Mouse (Mus musculus) embryonic fibroblast, embryonic 13.5 days (primary cell): ENCODE data around the gene Slc24a4. TPM values are rescaled to one million over a fixed set of nuclear protein-coding genes. Genes with fewer than 3 reads are reported as not detected.

Experiments used
- H3K27ac ChIP-seq: 2 replicates; pipeline ENCODE4 v1.5.1; 2012; ENCODE audit warnings: low read length, control low read depth, inconsistent platforms; ENCODE audit not compliant: insufficient read depth
- H3K4me1 ChIP-seq: 2 replicates; pipeline ENCODE4 v1.6.1; 2011; ENCODE audit warnings: low read length; ENCODE audit not compliant: control insufficient read depth, insufficient read depth
- H3K4me3 ChIP-seq: 2 replicates; pipeline ENCODE4 v1.5.1; 2011; ENCODE audit warnings: mild to moderate bottlenecking, control low read depth, low read length; ENCODE audit not compliant: insufficient read depth
- CTCF ChIP-seq: IDR thresholded peaks from 2 replicates; pipeline ENCODE4 v1.5.1; 2011; ENCODE audit warnings: mild to moderate bottlenecking, control low read depth, low read length, moderate library complexity, borderline replicate concordance; ENCODE audit not compliant: insufficient read depth
- POLR2A ChIP-seq: IDR thresholded peaks from 2 replicates; pipeline ENCODE4 v1.6.1; 2011; ENCODE audit warnings: low read depth, mild to moderate bottlenecking, control low read depth, low read length, moderate library complexity
- polyA plus RNA-seq: library from polyadenylated mRNA; stranded (reverse); fragments of >200 nt; gene quantifications from 2 replicates; pipeline ENCODE4 v1.2.4, GENCODE M21; 2011; ENCODE audit warnings: low read depth; ENCODE audit not compliant: missing spikeins, insufficient read length

Slc24a4 gene
- polyA plus RNA-seq, 1 experiment, result not detected

DNA sequence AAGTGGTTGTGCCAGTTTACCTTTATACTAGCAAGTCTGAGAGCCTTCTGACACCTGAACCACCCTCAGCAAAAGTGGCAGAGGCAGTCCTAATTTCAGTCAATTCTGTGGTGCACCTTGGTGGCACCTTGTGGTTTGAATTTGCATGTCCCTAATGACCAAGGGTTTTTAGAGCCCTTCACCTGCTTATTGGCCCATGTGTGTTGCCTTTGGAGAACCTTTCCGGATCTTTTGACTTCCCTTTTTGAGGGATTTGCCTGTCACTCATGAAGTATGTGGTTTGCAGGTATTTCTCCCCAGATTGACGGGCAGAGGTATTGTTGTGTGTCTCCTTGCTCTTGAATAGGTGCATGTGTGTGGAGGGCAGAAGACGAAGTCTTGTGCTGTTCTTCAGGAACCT lies 181.7 kb downstream of the Slc24a4 start:
- TF ChIP-seq POLR2A (no peak), CTCF (no peak)
- Histone ChIP-seq H3K4me1 (peaks cover 6% of the 10 kb centered on the region; the same call in 1 of the 2 replicates), H3K4me3 (no peak overlapping the region), H3K27ac (no peak overlapping the region)

DNA sequence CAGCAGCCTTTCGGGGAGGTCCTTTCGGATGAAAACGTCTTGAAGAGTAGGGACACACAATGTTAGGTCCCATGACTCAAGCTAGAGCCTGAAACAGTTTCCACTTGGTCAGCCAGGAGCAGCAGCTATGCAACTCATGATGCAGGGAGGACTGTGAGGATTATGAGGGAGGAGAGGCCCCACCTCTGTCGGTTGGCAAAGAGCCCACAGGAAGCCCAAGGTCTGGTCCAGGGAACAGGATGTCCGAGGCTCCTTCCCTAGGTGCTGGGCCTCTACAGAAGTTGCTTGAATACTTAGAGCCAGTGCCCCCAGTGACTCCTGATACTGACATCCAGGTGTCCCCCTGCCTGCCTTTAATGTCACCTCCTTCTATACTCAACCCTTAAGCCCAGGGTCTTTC lies 182.9 kb downstream of the Slc24a4 start:
- Histone ChIP-seq H3K4me3 (no peak overlapping the region), H3K27ac (no peak overlapping the region), H3K4me1 (peaks cover 6% of the 10 kb centered on the region; the same call in 1 of the 2 replicates)
- TF ChIP-seq POLR2A (no peak), CTCF (no peak)

Other genes starting within 250 kb of the Slc24a4 start
- gene Trip11, start 215.5 kb upstream of the Slc24a4 start, polyA plus RNA-seq, result 35.3 and 35.6 TPM in 2 replicates
- 13.1 and 15.9 TPM in 2 replicates for gene Atxn3, start 170.5 kb upstream of the Slc24a4 start, polyA plus RNA-seq
- 32.7 and 35.5 TPM in 2 replicates for gene Cpsf2, start 152.7 kb upstream of the Slc24a4 start, polyA plus RNA-seq
- gene Rin3, start 154.3 kb downstream of the Slc24a4 start, polyA plus RNA-seq, result 10.4 and 11.0 TPM in 2 replicates